Mouse (Mus musculus) Patski (cell line): ENCODE measurements at regions not wholly inside any gene's neighbourhood (a gene's known extent, or its start where the extent isn't known, plus 50 kb on each side); places are given as distances from the start of the nearest gene placed in this dataset.

Experiments used
- ATAC-seq: fragments of 100-300 bp; one replicate; pipeline ENCODE4 v1.8.0; 2021
- CTCF ChIA-PET: fragments of 350-600 bp; sonication (Branson Sonifier 250); formaldehyde crosslinking; loops from one replicate; lab custom pipeline; 2022; ENCODE audit warnings: inconsistent platforms; lab: Charles Lee
- POLR2A ChIA-PET: fragments of 350-600 bp; sonication (Branson Sonifier 250); formaldehyde crosslinking; loops from one replicate; lab custom pipeline; 2022; ENCODE audit warnings: antibody characterized with exemption, inconsistent platforms; lab: Charles Lee
- DNase-seq: peaks from one replicate; pipeline ENCODE4 v3.0.0-alpha.2; 2011; ENCODE audit warnings: low read depth, low spot score
- H3K27me3 ChIP-seq: fragments of 371-371 bp; one replicate; pipeline ENCODE4 v1.5.1; 2021
- CTCF ChIP-seq: fragments of 100-300 bp; IDR thresholded peaks from one replicate; pipeline ENCODE4 v1.5.1; 2021
- in situ Hi-C: fragments of 300-500 bp; cut with MboI; formaldehyde crosslinking; loops from 3 replicates; pipeline ENCODE4 v1.11.1; 2018; ENCODE audit warnings: low pct_unique_long_range_greater_than_20kb, mixed read lengths

DNA sequence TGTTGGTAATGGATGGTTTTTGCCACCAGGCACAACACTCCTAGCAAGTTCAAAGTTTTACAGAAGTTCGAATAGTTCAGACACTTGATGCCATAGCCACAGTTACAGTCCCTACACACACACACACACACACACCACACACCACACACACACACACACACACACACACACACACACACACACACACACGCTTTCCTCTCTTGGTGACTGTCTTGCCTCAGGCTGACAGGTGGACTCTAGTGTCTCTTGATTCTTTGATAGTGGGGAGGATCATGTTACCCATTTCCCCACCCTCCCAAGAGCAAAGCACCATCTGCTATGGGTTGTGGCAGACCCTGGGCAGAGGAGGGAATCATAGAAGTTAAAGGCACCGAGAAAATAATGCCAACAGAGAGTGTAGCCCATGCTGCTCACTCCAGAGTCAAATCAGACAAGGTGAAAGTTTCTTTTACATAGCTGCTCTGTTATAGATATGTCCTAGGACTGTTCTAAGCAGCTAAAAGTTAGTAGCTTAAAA lies 75.9 kb downstream of the Klhl25 start:
- peaks cover 20% of the 10 kb centered on the region for H3K27me3 ChIP-seq
- ChIA-PET POLR2A (no interaction called here), CTCF (interaction anchor here (3.7 kb wide), 1 partner anchor 14 kb away, joined by 12 read pairs; no protein-coding TSS in a partner anchor)
- no peak for ATAC-seq
- in situ Hi-C loops = loop anchor here (10.0 kb wide), 2 partner anchors 431 to 1021 kb away; no protein-coding TSS in a partner anchor
- no peak for TF ChIP-seq CTCF
- no peak for DNase-seq

DNA sequence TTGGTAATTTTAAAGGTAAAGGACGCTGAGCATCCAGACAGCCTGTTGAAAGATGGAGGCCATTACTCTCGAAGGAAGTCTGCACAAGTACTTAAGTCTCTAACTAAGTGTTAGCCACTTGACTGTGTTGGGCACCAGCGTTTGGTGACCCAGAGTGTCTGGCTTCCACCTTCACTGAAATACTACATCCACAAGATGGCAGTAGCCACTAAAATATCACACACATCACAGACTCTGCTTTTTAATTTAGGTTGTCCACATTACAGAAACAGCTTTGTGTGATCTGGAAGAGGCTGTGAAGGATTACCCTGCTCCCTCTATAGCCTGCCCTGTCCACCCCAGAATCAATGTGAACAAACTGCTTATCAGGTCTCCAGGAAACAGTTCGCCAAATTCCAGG lies 79.4 kb downstream of the Klhl25 start:
- no peak for DNase-seq
- CTCF ChIA-PET = interaction anchor here (1.3 kb wide), 1 partner anchor 426 kb away, joined by 3 read pairs; no protein-coding TSS in a partner anchor
- peak; percentile 68 for TF ChIP-seq CTCF
- peak; percentile 87 for ATAC-seq
- peaks cover 23% of the 10 kb centered on the region for H3K27me3 ChIP-seq
- POLR2A ChIA-PET = no interaction called here
- in situ Hi-C loops = loop anchor here (10.0 kb wide), 2 partner anchors 427 to 1017 kb away; no protein-coding TSS in a partner anchor

DNA sequence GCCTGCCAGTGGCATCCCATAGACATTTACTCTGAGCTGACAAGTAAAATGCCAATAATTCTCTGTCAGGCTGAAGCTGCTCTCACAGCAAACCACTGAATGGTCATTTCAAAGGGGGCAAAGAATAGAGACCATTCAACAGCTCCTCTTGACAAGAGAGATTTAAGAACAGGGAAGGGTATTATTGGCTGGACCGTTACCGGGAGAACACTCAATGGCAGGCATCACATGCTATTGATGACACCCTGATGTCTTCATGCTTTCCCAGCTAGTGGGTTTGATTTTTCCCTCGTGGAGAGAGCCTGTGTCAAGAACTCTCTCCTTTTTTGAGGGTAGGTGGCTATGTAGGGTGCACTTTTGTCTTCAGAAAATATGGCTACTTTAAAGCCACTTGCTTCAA lies 95.7 kb downstream of the Klhl25 start:
- ChIA-PET CTCF (interaction anchor here (0.9 kb wide), 1 partner anchor 997 kb away, joined by 3 read pairs; no protein-coding TSS in a partner anchor), POLR2A (no interaction called here)
- ATAC-seq (no peak), DNase-seq (no peak)
- peaks cover 14% of the 10 kb centered on the region for H3K27me3 ChIP-seq
- in situ Hi-C loops = no loop called here
- no peak for TF ChIP-seq CTCF

DNA sequence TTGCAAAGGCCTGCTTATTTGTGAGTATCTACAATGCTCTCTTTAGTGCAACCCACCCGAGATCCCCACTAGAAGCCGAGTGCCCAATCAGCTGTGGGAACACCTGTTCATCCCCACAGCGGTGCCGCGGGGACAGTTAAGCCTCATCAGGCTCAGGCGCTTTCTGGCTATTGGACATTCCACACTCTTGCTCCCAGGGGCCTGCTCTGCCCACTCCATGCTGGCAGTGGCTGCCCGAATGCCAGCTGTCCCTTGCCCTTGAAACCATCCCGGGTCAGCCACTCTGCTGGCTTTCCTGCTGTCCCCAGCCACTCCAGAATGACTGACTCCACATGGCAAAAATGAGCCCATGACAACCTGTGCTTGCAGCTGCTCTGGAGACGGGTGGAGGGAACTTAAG lies 107.6 kb downstream of the Klhl25 start:
- ATAC-seq = no peak

DNA sequence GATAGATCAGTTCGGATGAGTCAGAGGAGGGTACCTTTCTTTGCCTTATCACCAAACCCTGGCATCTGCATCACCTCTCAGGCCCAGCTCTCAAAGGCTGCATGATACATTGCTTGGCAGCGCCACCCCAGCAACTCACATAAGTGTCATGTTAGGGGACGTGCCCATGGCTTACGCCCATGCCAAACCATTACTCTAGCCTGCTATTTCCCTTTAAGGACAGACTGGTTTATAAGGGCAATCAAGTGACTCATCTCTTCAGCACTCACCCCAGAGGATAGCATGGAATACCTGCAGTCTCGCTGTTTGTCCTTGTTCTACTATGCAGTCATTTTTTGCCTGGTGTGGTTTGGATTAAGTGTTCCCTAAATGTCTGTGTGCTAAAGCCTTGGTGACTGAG lies 109.3 kb downstream of the Klhl25 start:
- in situ Hi-C loops = no loop called here
- CTCF ChIA-PET = interaction anchor here (1.1 to 1.5 kb wide), 2 partner anchors 13 to 16 kb away, joined by 3 to 6 read pairs; no protein-coding TSS in a partner anchor
- POLR2A ChIA-PET = interaction anchor here (0.6 kb wide), 1 partner anchor 658 kb away, joined by 3 read pairs; no protein-coding TSS in a partner anchor

More for the DNA sequence above, 107.6 kb downstream of the Klhl25 start:
- TF ChIP-seq CTCF = no peak
- H3K27me3 ChIP-seq = peaks cover 10% of the 10 kb centered on the region
- in situ Hi-C loops = no loop called here
- ChIA-PET POLR2A (no interaction called here), CTCF (no interaction called here)
- no peak for DNase-seq

DNA sequence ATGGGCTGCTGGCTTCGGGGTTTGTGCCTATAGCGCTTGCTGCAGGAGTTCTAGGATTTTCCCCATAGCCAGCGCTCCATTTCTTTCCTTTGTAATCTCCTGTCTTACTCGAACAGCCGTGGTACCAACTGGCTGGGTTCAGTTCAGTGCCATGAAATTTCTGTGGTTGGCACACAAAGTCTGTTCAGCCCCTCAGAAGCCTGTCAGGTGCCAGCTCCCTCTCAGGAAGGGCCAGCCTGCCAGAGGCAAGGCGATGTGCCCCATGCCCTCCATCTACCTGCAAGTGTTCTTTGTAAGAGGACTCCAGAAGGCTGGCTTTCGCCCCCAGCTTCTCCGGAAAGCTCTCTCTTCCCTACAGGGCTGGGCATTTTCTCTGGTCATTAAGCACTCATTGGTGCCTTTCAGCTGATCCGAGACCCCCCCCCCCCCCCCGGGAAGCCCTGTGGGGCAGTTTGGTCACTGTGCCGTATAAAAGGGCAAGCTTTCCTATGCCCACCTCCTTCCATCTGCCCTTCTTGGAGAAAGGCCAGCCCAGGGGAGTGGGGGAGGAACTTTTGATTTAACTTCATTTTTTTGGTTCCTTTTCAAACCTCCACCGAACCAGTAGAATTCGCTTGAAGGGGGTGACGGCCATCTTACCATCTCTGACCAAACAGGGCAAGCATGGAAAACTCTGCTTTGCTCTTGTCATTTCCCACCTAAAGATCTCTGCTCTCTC lies 112.0 kb downstream of the Klhl25 start:
- no peak for DNase-seq
- TF ChIP-seq CTCF = no peak
- no peak for ATAC-seq
- in situ Hi-C loops = no loop called here
- ChIA-PET CTCF (no interaction called here), POLR2A (no interaction called here)
- peaks cover 5% of the 10 kb centered on the region for H3K27me3 ChIP-seq

More for the DNA sequence above, 109.3 kb downstream of the Klhl25 start:
- peaks cover 5% of the 10 kb centered on the region for H3K27me3 ChIP-seq
- ATAC-seq (no peak), DNase-seq (no peak)
- TF ChIP-seq CTCF = no peak

DNA sequence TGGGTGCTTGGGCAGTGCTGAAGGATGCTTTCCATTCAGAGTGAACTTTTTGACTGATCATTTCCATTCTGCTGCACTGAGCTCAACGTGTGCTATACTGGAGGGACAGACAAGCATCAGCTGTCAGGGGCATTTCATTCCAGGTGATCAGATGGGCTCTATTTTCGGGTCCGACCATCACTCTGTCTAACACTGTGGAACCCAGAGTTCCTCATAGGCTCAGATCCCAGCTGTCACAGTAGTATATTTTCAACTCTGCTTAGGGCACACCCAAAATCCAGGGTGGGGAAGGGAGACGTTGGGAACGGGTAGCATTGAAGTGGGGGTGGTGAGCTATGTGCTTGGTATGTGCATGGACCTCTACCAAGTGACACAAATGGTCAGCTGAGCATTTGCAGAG lies 120.1 kb downstream of the Klhl25 start:
- H3K27me3 ChIP-seq = no peaks in the 10 kb centered on the region
- ATAC-seq (no peak), DNase-seq (no peak)
- ChIA-PET CTCF (no interaction called here), POLR2A (no interaction called here)
- TF ChIP-seq CTCF = no peak
- in situ Hi-C loops = no loop called here

DNA sequence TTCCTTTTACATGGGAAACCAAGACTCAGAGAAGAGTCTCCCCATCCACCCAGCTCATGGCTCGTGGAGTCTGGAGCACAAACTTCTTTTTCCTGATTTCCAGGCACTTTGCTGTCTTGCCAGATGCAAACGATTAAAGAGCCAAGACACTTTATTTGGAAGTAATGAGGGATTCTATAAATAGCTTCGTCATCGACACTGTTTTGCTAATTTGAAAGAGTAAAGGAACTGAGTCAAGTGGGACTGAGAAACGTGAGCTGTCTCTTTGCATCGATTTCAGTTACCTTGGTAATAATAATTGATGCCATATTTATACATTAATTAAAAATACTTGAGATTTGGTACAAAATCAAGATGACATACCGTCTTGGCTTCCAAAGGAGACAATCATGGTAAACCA lies 122.8 kb downstream of the Klhl25 start:
- POLR2A ChIA-PET = interaction anchor here (1.2 kb wide), 1 partner anchor 9 kb away, joined by 5 read pairs; no protein-coding TSS in a partner anchor
- TF ChIP-seq CTCF = no peak
- H3K27me3 ChIP-seq = no peaks in the 10 kb centered on the region
- no peak for DNase-seq
- ATAC-seq = no peak
- CTCF ChIA-PET = no interaction called here
- in situ Hi-C loops = no loop called here

DNA sequence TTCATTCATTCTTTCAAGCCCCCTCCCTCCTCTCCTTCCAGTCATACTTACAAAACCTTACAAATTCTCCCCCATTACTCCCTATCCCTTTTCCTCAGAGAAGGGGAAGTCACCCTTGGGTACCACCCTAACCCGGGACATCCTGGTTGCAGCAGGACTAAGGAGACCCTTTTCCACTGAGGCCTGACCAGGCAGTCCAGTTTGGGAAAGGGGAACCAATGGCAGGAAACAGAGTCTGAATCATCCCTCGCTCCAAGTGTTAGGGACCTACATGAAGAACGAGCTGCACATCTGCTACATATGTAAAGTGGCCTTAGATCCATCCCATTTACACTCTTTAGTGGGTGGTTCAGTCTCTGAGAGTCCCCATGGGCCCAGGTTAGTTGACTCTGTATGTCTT lies 123.6 kb downstream of the Klhl25 start:
- H3K27me3 ChIP-seq = no peaks in the 10 kb centered on the region
- ChIA-PET POLR2A (interaction anchor here (1.2 kb wide), 1 partner anchor 9 kb away, joined by 5 read pairs; no protein-coding TSS in a partner anchor), CTCF (interaction anchor here (1.6 kb wide), 1 partner anchor 11 kb away, joined by 5 read pairs; no protein-coding TSS in a partner anchor)
- DNase-seq = no peak
- no peak for ATAC-seq
- no peak for TF ChIP-seq CTCF
- in situ Hi-C loops = no loop called here

DNA sequence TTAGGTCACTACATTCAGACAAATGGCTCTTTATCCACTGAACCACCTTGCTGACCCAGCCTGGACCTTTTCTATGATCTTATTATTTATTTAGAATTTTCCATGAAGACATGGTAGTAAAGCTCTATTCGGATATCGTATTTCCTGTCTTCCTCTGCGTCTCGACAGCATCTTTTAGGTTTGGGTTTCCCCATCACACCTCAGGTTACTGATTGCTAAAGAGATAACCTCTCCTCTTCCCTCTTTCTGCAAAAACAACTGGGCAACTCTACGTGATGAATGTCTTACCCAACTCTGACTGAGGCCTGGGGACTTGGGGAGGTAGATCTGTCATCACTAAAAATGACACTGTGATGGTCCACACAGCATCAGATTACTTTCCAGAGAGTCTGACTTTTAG lies 133.4 kb downstream of the Klhl25 start:
- ChIA-PET CTCF (no interaction called here), POLR2A (no interaction called here)
- ATAC-seq (no peak), DNase-seq (no peak)
- peaks cover 23% of the 10 kb centered on the region for H3K27me3 ChIP-seq
- in situ Hi-C loops = no loop called here
- TF ChIP-seq CTCF = no peak
